Mouse (Mus musculus): Measurements from ENCODE around the gene Hist1h4c. TPM values are rescaled to one million over a fixed set of nuclear protein-coding genes. Genes with fewer than 3 reads are reported as not detected.
A peak's percentile ranks its signal among the peaks of the same experiment; 100 is the strongest.

Hist1h4c gene
- total and polyA plus RNA-seq, 3 experiments, result 4.1 to 2,008 TPM; not detected in 1

DNA sequence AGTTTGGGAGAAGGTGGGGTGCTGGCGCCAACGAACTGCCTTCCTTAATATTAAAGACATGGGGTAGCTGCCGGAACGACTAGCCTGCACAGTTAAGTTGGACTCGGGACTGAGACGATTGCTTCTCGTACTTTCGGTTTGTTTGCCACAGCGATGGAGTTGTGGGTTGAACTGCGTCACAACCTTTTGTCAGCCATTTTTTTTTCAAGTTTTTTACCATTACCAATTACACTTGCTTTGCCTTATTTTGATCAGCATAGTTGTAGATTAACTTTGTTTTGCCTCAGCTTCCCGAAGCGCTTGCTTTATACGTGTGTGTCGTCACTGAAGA lies 41.6 kb upstream of the Hist1h4c start:
- DNase-seq (ENCODE audit: low read depth, low spot score), result no peak
- H3K9me3 ChIP-seq (replicated peaks; ENCODE audit: insufficient read depth, low read length), result no peaks in the 10 kb centered on the region
- H3K27me3 ChIP-seq (ENCODE audit: control insufficient read depth in 1 of 2, insufficient read depth in 2 of 2, low read length in 2 of 2), result no peaks in the 10 kb centered on the region
- peak overlapping the region; percentile 85 for H3K9ac ChIP-seq (ENCODE audit: control insufficient read depth, low read depth, low read length, poor library complexity, severe bottlenecking)
- peak overlapping the region; percentile 67 to 70 for H3K4me3 ChIP-seq (ENCODE audit: control insufficient read depth in 1 of 2, insufficient read depth in 1 of 2, low read depth in 2 of 2, low read length in 2 of 2)
- H3K79me2 ChIP-seq (ENCODE audit: control insufficient read depth, insufficient read depth, low read length, poor library complexity), result peaks cover 1% of the 10 kb centered on the region; the same call in 1 of the 2 replicates
- H3K36me3 ChIP-seq (ENCODE audit: control insufficient read depth in 1 of 2, insufficient read depth in 2 of 2, low read length in 2 of 2), result peaks cover 0 to 22% of the 10 kb centered on the region in 2 experiments; a peak in 2 of 4 replicates
- H3K4me1 ChIP-seq (ENCODE audit: control insufficient read depth in 1 of 2, insufficient read depth in 2 of 2, low read length in 2 of 2), result 0 out of 4 replicates have a peak, but pooled peaks cover 3% of the 10 kb centered on the region in 2 experiments
- TF ChIP-seq MEF2A (IDR thresholded peaks at IDR 0.05; ENCODE audit: extremely low read depth, insufficient replicate concordance, low read depth, low read length, poor library complexity, severe bottlenecking) (no peak), POLR2AphosphoS5 (IDR thresholded peaks at IDR 0.05; ENCODE audit: borderline replicate concordance, low read depth, low read length) (peak; percentile 56; the same call in 1 of the 2 replicates)
- peak overlapping the region; percentile 99 for H3K27ac ChIP-seq (ENCODE audit: control insufficient read depth, low read depth, low read length)

DNA sequence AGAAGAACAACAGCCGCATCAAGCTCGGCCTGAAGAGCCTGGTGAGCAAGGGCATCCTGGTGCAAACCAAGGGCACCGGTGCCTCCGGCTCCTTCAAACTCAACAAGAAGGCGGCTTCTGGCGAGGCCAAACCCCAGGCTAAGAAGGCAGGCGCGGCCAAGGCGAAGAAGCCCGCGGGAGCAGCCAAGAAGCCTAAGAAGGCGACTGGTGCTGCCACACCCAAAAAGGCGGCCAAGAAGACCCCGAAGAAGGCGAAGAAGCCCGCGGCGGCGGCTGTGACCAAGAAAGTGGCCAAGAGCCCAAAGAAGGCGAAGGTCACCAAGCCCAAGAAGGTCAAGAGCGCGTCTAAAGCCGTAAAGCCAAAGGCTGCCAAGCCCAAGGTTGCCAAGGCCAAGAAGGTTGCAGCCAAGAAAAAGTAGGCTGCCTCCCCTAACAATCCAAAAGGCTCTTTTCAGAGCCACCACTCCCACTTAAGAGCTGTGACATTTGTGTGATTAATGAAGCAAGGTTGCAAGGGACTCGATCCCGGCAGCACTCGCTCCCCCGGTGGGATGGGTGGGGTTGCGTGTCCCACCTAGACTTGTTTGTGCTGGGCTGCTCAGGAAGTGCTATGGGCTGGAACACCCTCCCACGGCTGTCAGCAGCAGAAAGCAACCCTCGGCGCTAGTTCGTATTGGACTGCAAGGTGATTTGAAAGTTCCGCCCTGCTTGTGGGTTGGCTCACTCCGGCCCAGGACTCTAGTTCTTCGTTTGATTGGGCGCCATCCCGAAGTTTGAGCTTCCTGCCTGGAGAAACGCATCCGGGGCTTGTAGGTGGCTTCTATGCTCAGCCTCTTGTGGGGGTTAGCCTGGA lies 41.0 kb upstream of the Hist1h4c start:
- H3K9ac ChIP-seq (ENCODE audit: control insufficient read depth, low read depth, low read length, poor library complexity, severe bottlenecking), result peak overlapping the region; percentile 85
- H3K4me1 ChIP-seq (ENCODE audit: control insufficient read depth in 1 of 2, insufficient read depth in 2 of 2, low read length in 2 of 2), result 0 out of 4 replicates have a peak, but pooled peaks cover 3 to 5% of the 10 kb centered on the region in 2 experiments
- H3K79me2 ChIP-seq (ENCODE audit: control insufficient read depth, insufficient read depth, low read length, poor library complexity), result peaks cover 1% of the 10 kb centered on the region; the same call in 1 of the 2 replicates
- H3K27me3 ChIP-seq (ENCODE audit: control insufficient read depth in 1 of 2, insufficient read depth in 2 of 2, low read length in 2 of 2), result no peaks in the 10 kb centered on the region
- no peaks in the 10 kb centered on the region for H3K9me3 ChIP-seq (replicated peaks; ENCODE audit: insufficient read depth, low read length)
- peak overlapping the region; percentile 67 to 70 for H3K4me3 ChIP-seq (ENCODE audit: control insufficient read depth in 1 of 2, insufficient read depth in 1 of 2, low read depth in 2 of 2, low read length in 2 of 2)
- peaks cover 0 to 22% of the 10 kb centered on the region in 2 experiments; a peak in 2 of 4 replicates for H3K36me3 ChIP-seq (ENCODE audit: control insufficient read depth in 1 of 2, insufficient read depth in 2 of 2, low read length in 2 of 2)
- peak; percentile 98 for DNase-seq (ENCODE audit: low read depth, low spot score)
- peak; percentile 93 for TF ChIP-seq POLR2A (IDR thresholded peaks at IDR 0.05; ENCODE audit: control insufficient read depth in 1 of 2, insufficient read depth in 1 of 2, low read depth in 1 of 2, low read length in 2 of 2, poor library complexity in 1 of 2)
- no peak for TF ChIP-seq ETS1 (IDR thresholded peaks at IDR 0.05; ENCODE audit: low read depth, low read length)
- TF ChIP-seq UBTF (IDR thresholded peaks at IDR 0.05; ENCODE audit: borderline replicate concordance, insufficient read depth, low read depth, low read length), result peak; percentile 97; the same call in 1 of the 2 replicates
- no peak for TF ChIP-seq TBP (IDR thresholded peaks at IDR 0.05; ENCODE audit: low read depth, low read length)
- peak; percentile 97 for TF ChIP-seq POLR2AphosphoS5 (IDR thresholded peaks at IDR 0.05; ENCODE audit: borderline replicate concordance, low read depth, low read length)
- TF ChIP-seq ZC3H11A (IDR thresholded peaks at IDR 0.05; ENCODE audit: low read depth, low read length), result no peak
- H3K27ac ChIP-seq (ENCODE audit: control insufficient read depth, low read depth, low read length), result peak overlapping the region; percentile 99

GRCm38 (mm10) chr13:23738677-23739068 lies 40.4 kb upstream of the Hist1h4c start, which contains the start of gene Hist1h1c:
Gene Hist1h1c, plus strand, starts transcription at chr13:23738808.
- DNase-seq (ENCODE audit: low read depth, low spot score), result peak; percentile 94
- H3K9me3 ChIP-seq (replicated peaks; ENCODE audit: insufficient read depth, low read length), result no peaks in the 10 kb centered on the region
- peaks cover 0 to 20% of the 10 kb centered on the region in 2 experiments; a peak in 2 of 4 replicates for H3K36me3 ChIP-seq (ENCODE audit: control insufficient read depth in 1 of 2, insufficient read depth in 2 of 2, low read length in 2 of 2)
- TF ChIP-seq TCF12 (IDR thresholded peaks at IDR 0.05; ENCODE audit: low read depth, low read length) (no peak), POLR2AphosphoS5 (IDR thresholded peaks at IDR 0.05; ENCODE audit: borderline replicate concordance, low read depth, low read length) (0 out of 2 replicates have a peak, but pooled peaks have one; percentile 95), TBP (IDR thresholded peaks at IDR 0.05; ENCODE audit: low read depth, low read length) (peak; percentile 99), CTCF (IDR thresholded peaks at IDR 0.05 in 2 of 3, conservative IDR thresholded peaks at IDR 0.05 in 1 of 3; ENCODE audit: control insufficient read depth in 1 of 3, insufficient read depth in 1 of 3, low read depth in 2 of 3, low read length in 3 of 3, poor library complexity in 1 of 3, severe bottlenecking in 1 of 3) (peak in 1 of 3 experiments; percentile 31; a peak in 2 of 6 replicates), POLR2A (IDR thresholded peaks at IDR 0.05; ENCODE audit: control insufficient read depth in 1 of 2, insufficient read depth in 1 of 2, low read depth in 1 of 2, low read length in 2 of 2, poor library complexity in 1 of 2) (peak; percentile 79 to 99), POLR2AphosphoS2 (IDR thresholded peaks at IDR 0.05; ENCODE audit: low read length) (no peak), HCFC1 (IDR thresholded peaks at IDR 0.05; ENCODE audit: low read depth, low read length) (no peak)
- no peaks in the 10 kb centered on the region; the same call in 1 of the 2 replicates for H3K79me2 ChIP-seq (ENCODE audit: control insufficient read depth, insufficient read depth, low read length, poor library complexity)
- H3K27me3 ChIP-seq (ENCODE audit: control insufficient read depth in 1 of 2, insufficient read depth in 2 of 2, low read length in 2 of 2), result no peaks in the 10 kb centered on the region
- peak within 1 kb of the TSS; percentile 99 for H3K27ac ChIP-seq (ENCODE audit: control insufficient read depth, low read depth, low read length)
- H3K4me3 ChIP-seq (ENCODE audit: control insufficient read depth in 1 of 2, insufficient read depth in 1 of 2, low read depth in 2 of 2, low read length in 2 of 2), result peak within 1 kb of the TSS; percentile 58 to 72
- H3K9ac ChIP-seq (ENCODE audit: control insufficient read depth, low read depth, low read length, poor library complexity, severe bottlenecking), result peak within 1 kb of the TSS; percentile 94
- 0 out of 4 replicates have a peak, but pooled peaks cover 3 to 6% of the 10 kb centered on the region in 2 experiments for H3K4me1 ChIP-seq (ENCODE audit: control insufficient read depth in 1 of 2, insufficient read depth in 2 of 2, low read length in 2 of 2)

Data from MEL (cell line).